Mouse (Mus musculus) ES-E14 (cell line): ENCODE measurements at regions not wholly inside any gene's neighbourhood (a gene's known extent, or its start where the extent isn't known, plus 50 kb on each side); places are given as distances from the start of the nearest gene placed in this dataset.

Experiments used
- DNase-seq: peaks from one replicate; pipeline ENCODE4 v3.0.0-alpha.2; 2013; ENCODE audit warnings: low read depth, low spot score
- H3K27ac ChIP-seq: 2 replicates; pipeline ENCODE4 v1.5.1; 2012; ENCODE audit warnings: low read depth, mild to moderate bottlenecking, low read length, moderate library complexity, mixed read lengths; ENCODE audit not compliant: poor library complexity, insufficient read depth, severe bottlenecking
- H3K36me3 ChIP-seq: 2 replicates; pipeline ENCODE4 v1.6.1; 2012; ENCODE audit warnings: mild to moderate bottlenecking, low read length, moderate library complexity, mixed read lengths; ENCODE audit not compliant: control insufficient read depth, poor library complexity, insufficient read depth, severe bottlenecking
- H3K4me1 ChIP-seq, 2 experiments: fragments of 150-350 bp in 1 of 2; sonication (generic) in 1 of 2; 2 replicates each; pipeline ENCODE4 v1.6.1; 2012; ENCODE audit warnings: low read length in 2 of 2, mild to moderate bottlenecking in 1 of 2, mixed read lengths in 1 of 2; ENCODE audit not compliant: control insufficient read depth in 2 of 2, insufficient read depth in 2 of 2, poor library complexity in 1 of 2
- H3K4me3 ChIP-seq, 2 experiments: fragments of 150-350 bp in 1 of 2; sonication (generic) in 1 of 2; 2 replicates each; pipeline ENCODE4 v1.5.1; 2012; ENCODE audit warnings: low read length in 2 of 2, low read depth in 1 of 2, mild to moderate bottlenecking in 1 of 2, mixed read lengths in 1 of 2; ENCODE audit not compliant: insufficient read depth in 1 of 2, poor library complexity in 1 of 2, severe bottlenecking in 1 of 2
- H3K9ac ChIP-seq: 2 replicates; pipeline ENCODE4 v1.6.1; 2012; ENCODE audit warnings: low read depth, mild to moderate bottlenecking, low read length, mixed read lengths; ENCODE audit not compliant: poor library complexity, insufficient read depth, severe bottlenecking
- H3K9me3 ChIP-seq: fragments of 150-350 bp; sonication (generic); 2 replicates; pipeline ENCODE4 v1.6.1; 2012; ENCODE audit warnings: low read depth, mild to moderate bottlenecking, low read length; ENCODE audit not compliant: control insufficient read depth, insufficient read depth
- CHD2 ChIP-seq: IDR thresholded peaks from 2 replicates; pipeline ENCODE4 v1.6.1; 2014; ENCODE audit warnings: mild to moderate bottlenecking, low read depth, low read length, inconsistent platforms
- HCFC1 ChIP-seq: IDR thresholded peaks from 2 replicates; pipeline ENCODE4 v1.6.1; 2012; ENCODE audit warnings: low read length, inconsistent platforms, borderline replicate concordance; ENCODE audit not compliant: insufficient read depth
- MAFK ChIP-seq: IDR thresholded peaks from 2 replicates; pipeline ENCODE4 v1.6.1; 2014; ENCODE audit warnings: mild to moderate bottlenecking, low read depth, low read length, inconsistent platforms; ENCODE audit not compliant: insufficient read depth
- ZC3H11A ChIP-seq: IDR thresholded peaks from 2 replicates; pipeline ENCODE4 v1.6.1; 2012; ENCODE audit warnings: low read depth, mild to moderate bottlenecking, inconsistent platforms, low read length, borderline replicate concordance
- ZNF384 ChIP-seq: IDR thresholded peaks from 2 replicates; pipeline ENCODE4 v1.6.1; 2012; ENCODE audit warnings: low read depth, low read length, inconsistent platforms
- in situ Hi-C, 2 experiments: fragments of 600-800 bp; cut with MboI; formaldehyde crosslinking; loops; one replicate each; pipeline ENCODE4 v1.15.1; 2025; ENCODE audit warnings: low sequenced_read_pairs in 2 of 2, inconsistent platforms in 1 of 2; ENCODE audit not compliant: unreplicated experiment in 2 of 2

- no peak for TF ChIP-seq HCFC1
- no peak for TF ChIP-seq ZC3H11A
- TF ChIP-seq CHD2 = no peak
- TF ChIP-seq MAFK = no peak
- no peak for TF ChIP-seq ZNF384
These were observed 287.1 kb upstream of the Prickle1 start for GRCm38 (mm10) chr15:93882826-93883225.

GRCm38 (mm10) chr15:93881276-93881675 lies 285.6 kb upstream of the Prickle1 start:
- Histone ChIP-seq H3K4me3 (no peak overlapping the region), H3K4me1 (no peaks in the 10 kb centered on the region), H3K9ac (no peak overlapping the region), H3K27ac (no peak overlapping the region), H3K36me3 (no peaks in the 10 kb centered on the region), H3K9me3 (no peaks in the 10 kb centered on the region)
- in situ Hi-C loops = no loop called here
- no peak for TF ChIP-seq ZC3H11A
- no peak for TF ChIP-seq ZNF384
- TF ChIP-seq CHD2 = no peak
- TF ChIP-seq HCFC1 = no peak
- no peak for TF ChIP-seq MAFK
- DNase-seq = no peak

More at GRCm38 (mm10) chr15:93882826-93883225, 287.1 kb upstream of the Prickle1 start:
- in situ Hi-C loops = no loop called here
- no peaks in the 10 kb centered on the region for H3K4me1 ChIP-seq
- no peaks in the 10 kb centered on the region for H3K36me3 ChIP-seq
- no peak overlapping the region for H3K4me3 ChIP-seq
- H3K9ac ChIP-seq = no peak overlapping the region
- no peak for DNase-seq
- H3K9me3 ChIP-seq = no peaks in the 10 kb centered on the region
- no peak overlapping the region for H3K27ac ChIP-seq

GRCm38 (mm10) chr15:93880302-93880701 lies 284.6 kb upstream of the Prickle1 start:
- TF ChIP-seq ZC3H11A (no peak), ZNF384 (no peak), HCFC1 (no peak), MAFK (no peak), CHD2 (no peak)

GRCm38 (mm10) chr15:93879006-93879405 lies 283.3 kb upstream of the Prickle1 start:
- no peak for DNase-seq
- H3K27ac ChIP-seq = no peak overlapping the region
- in situ Hi-C loops = no loop called here

More at GRCm38 (mm10) chr15:93880302-93880701, 284.6 kb upstream of the Prickle1 start:
- H3K9ac ChIP-seq = no peak overlapping the region
- no peaks in the 10 kb centered on the region for H3K4me1 ChIP-seq
- in situ Hi-C loops = no loop called here
- H3K36me3 ChIP-seq = no peaks in the 10 kb centered on the region
- H3K9me3 ChIP-seq = no peaks in the 10 kb centered on the region
- no peak overlapping the region for H3K27ac ChIP-seq
- no peak overlapping the region for H3K4me3 ChIP-seq
- DNase-seq = no peak

GRCm38 (mm10) chr15:93876335-93876734 lies 280.6 kb upstream of the Prickle1 start:
- no peak for TF ChIP-seq CHD2
- TF ChIP-seq HCFC1 = no peak
- TF ChIP-seq ZC3H11A = no peak
- TF ChIP-seq ZNF384 = no peak
- no peak for TF ChIP-seq MAFK
- no peaks in the 10 kb centered on the region for H3K4me1 ChIP-seq
- no peak overlapping the region for H3K9ac ChIP-seq
- no peak overlapping the region for H3K4me3 ChIP-seq
- no peak for DNase-seq
- in situ Hi-C loops = no loop called here
- H3K9me3 ChIP-seq = no peaks in the 10 kb centered on the region
- H3K36me3 ChIP-seq = no peaks in the 10 kb centered on the region
- no peak overlapping the region for H3K27ac ChIP-seq

More at GRCm38 (mm10) chr15:93879006-93879405, 283.3 kb upstream of the Prickle1 start:
- Histone ChIP-seq H3K9me3 (no peaks in the 10 kb centered on the region), H3K4me3 (no peak overlapping the region), H3K36me3 (no peaks in the 10 kb centered on the region), H3K4me1 (no peaks in the 10 kb centered on the region), H3K9ac (no peak overlapping the region)
- TF ChIP-seq ZC3H11A (no peak), ZNF384 (no peak), MAFK (no peak), HCFC1 (no peak), CHD2 (no peak)
